Mouse (Mus musculus) Patski (cell line): ENCODE data around the gene Col11a1. TPM values are rescaled to one million over a fixed set of nuclear protein-coding genes. Genes with fewer than 3 reads are reported as not detected.

Experiments used
- ATAC-seq: fragments of 100-300 bp; one replicate; pipeline ENCODE4 v1.8.0; 2021
- CTCF ChIA-PET: fragments of 350-600 bp; sonication (Branson Sonifier 250); formaldehyde crosslinking; loops from one replicate; lab custom pipeline; 2022; ENCODE audit warnings: inconsistent platforms; lab: Charles Lee
- POLR2A ChIA-PET: fragments of 350-600 bp; sonication (Branson Sonifier 250); formaldehyde crosslinking; loops from one replicate; lab custom pipeline; 2022; ENCODE audit warnings: antibody characterized with exemption, inconsistent platforms; lab: Charles Lee
- DNase-seq: peaks from one replicate; pipeline ENCODE4 v3.0.0-alpha.2; 2011; ENCODE audit warnings: low read depth, low spot score
- H3K27me3 ChIP-seq: fragments of 371-371 bp; one replicate; pipeline ENCODE4 v1.5.1; 2021
- CTCF ChIP-seq: fragments of 100-300 bp; IDR thresholded peaks from one replicate; pipeline ENCODE4 v1.5.1; 2021
- in situ Hi-C: fragments of 300-500 bp; cut with MboI; formaldehyde crosslinking; loops from 3 replicates; pipeline ENCODE4 v1.11.1; 2018; ENCODE audit warnings: low pct_unique_long_range_greater_than_20kb, mixed read lengths
- polyA plus RNA-seq: library from polyadenylated mRNA; unstranded; gene quantifications from one replicate; pipeline ENCODE4 v1.2.3, GENCODE M21; 2021

Gene Col11a1
- 0.01 TPM for polyA plus RNA-seq

- H3K27me3 ChIP-seq: peaks cover 3% of the 10 kb centered on the region
- ChIA-PET POLR2A (no interaction called here), CTCF (no interaction called here)
- in situ Hi-C loops: loop anchor here (5.0 to 10.0 kb wide), 2 partner anchors 328 to 365 kb away; no protein-coding TSS in a partner anchor
- ATAC-seq (no peak), DNase-seq (no peak)
- no peak for TF ChIP-seq CTCF
Observed at GRCm38 (mm10) chr3:114029971-114030635, at the start of gene Col11a1. Col11a1 (plus strand) TSS chr3:114030540.

- POLR2A ChIA-PET: no interaction called here
- ATAC-seq: no peak
- H3K27me3 ChIP-seq: peaks cover 8% of the 10 kb centered on the region
- no peak for TF ChIP-seq CTCF
- in situ Hi-C loops: no loop called here
- CTCF ChIA-PET: interaction anchor here (0.8 kb wide), 1 partner anchor 16 kb away, joined by 3 read pairs; no protein-coding TSS in a partner anchor
- DNase-seq: peak; percentile 6
Observed at GRCm38 (mm10) chr3:113990936-113991335, 39.4 kb upstream of the Col11a1 start.

- DNase-seq (no peak), ATAC-seq (no peak)
- H3K27me3 ChIP-seq: peaks cover 3% of the 10 kb centered on the region
- ChIA-PET CTCF (no interaction called here), POLR2A (no interaction called here)
- in situ Hi-C loops: loop anchor here (5.0 to 10.0 kb wide), 2 partner anchors 329 to 366 kb away; no protein-coding TSS in a partner anchor
- TF ChIP-seq CTCF: no peak
Observed at GRCm38 (mm10) chr3:114030886-114031285, 546 bp downstream of the Col11a1 start.

- peaks cover 7% of the 10 kb centered on the region for H3K27me3 ChIP-seq
- CTCF ChIA-PET: interaction anchor here (0.9 kb wide), 1 partner anchor 174 kb away, joined by 3 read pairs; no protein-coding TSS in a partner anchor
- POLR2A ChIA-PET: no interaction called here
- in situ Hi-C loops: loop anchor here (5.0 to 10.0 kb wide), 2 partner anchors 329 to 367 kb away; no protein-coding TSS in a partner anchor
- TF ChIP-seq CTCF: no peak
- DNase-seq (no peak), ATAC-seq (no peak)
Observed at GRCm38 (mm10) chr3:114031351-114032213, 1.2 kb downstream of the Col11a1 start.

- ATAC-seq (no peak), DNase-seq (no peak)
- H3K27me3 ChIP-seq: peaks cover 10% of the 10 kb centered on the region
- in situ Hi-C loops: loop anchor here (5.0 to 10.0 kb wide), 2 partner anchors 330 to 368 kb away; no protein-coding TSS in a partner anchor
- peak; percentile 62 for TF ChIP-seq CTCF
- CTCF ChIA-PET: interaction anchor here (0.9 kb wide), 1 partner anchor 175 kb away, joined by 3 read pairs; no protein-coding TSS in a partner anchor
- POLR2A ChIA-PET: no interaction called here
Observed at GRCm38 (mm10) chr3:114032333-114032732, 2.0 kb downstream of the Col11a1 start.

- ChIA-PET CTCF (no interaction called here), POLR2A (no interaction called here)
- ATAC-seq: no peak
- in situ Hi-C loops: no loop called here
- no peak for DNase-seq
- TF ChIP-seq CTCF: no peak
- H3K27me3 ChIP-seq: peaks cover 2% of the 10 kb centered on the region
Observed at GRCm38 (mm10) chr3:114052406-114052805, 22.1 kb downstream of the Col11a1 start.

- ChIA-PET POLR2A (no interaction called here), CTCF (no interaction called here)
- no peak for TF ChIP-seq CTCF
- peaks cover 6% of the 10 kb centered on the region for H3K27me3 ChIP-seq
- DNase-seq (no peak), ATAC-seq (no peak)
- in situ Hi-C loops: no loop called here
Observed at GRCm38 (mm10) chr3:114053501-114053900, 23.2 kb downstream of the Col11a1 start.

GRCm38 (mm10) chr3:114065123-114065522 lies 34.8 kb downstream of the Col11a1 start:
- DNase-seq (no peak), ATAC-seq (no peak)
- H3K27me3 ChIP-seq: peaks cover 3% of the 10 kb centered on the region
- ChIA-PET POLR2A (no interaction called here), CTCF (interaction anchor here (2.4 kb wide), 1 partner anchor 19 kb away, joined by 6 read pairs; no protein-coding TSS in a partner anchor)
- TF ChIP-seq CTCF: no peak
- in situ Hi-C loops: no loop called here

- H3K27me3 ChIP-seq: peaks cover 3% of the 10 kb centered on the region
- DNase-seq: no peak
- in situ Hi-C loops: no loop called here
- POLR2A ChIA-PET: no interaction called here
- ATAC-seq: no peak
- no peak for TF ChIP-seq CTCF
- CTCF ChIA-PET: interaction anchor here (1.1 to 2.4 kb wide), 2 partner anchors 10 to 19 kb away, joined by 3 to 6 read pairs; no protein-coding TSS in a partner anchor
Observed at GRCm38 (mm10) chr3:114065587-114065986, 35.2 kb downstream of the Col11a1 start.

GRCm38 (mm10) chr3:114099335-114099734 lies 69.0 kb downstream of the Col11a1 start:
- CTCF ChIA-PET: interaction anchor here (1.2 kb wide), 1 partner anchor 35 kb away, joined by 3 read pairs; no protein-coding TSS in a partner anchor
- POLR2A ChIA-PET: interaction anchor here (0.6 kb wide), 1 partner anchor 73 kb away, joined by 3 read pairs; no protein-coding TSS in a partner anchor
- in situ Hi-C loops: no loop called here

More at GRCm38 (mm10) chr3:114099335-114099734, 69.0 kb downstream of the Col11a1 start:
- ATAC-seq: no peak
- DNase-seq: no peak
- no peaks in the 10 kb centered on the region for H3K27me3 ChIP-seq
- no peak for TF ChIP-seq CTCF
